Mouse (Mus musculus) liver, adult 2 months (tissue): Measurements from ENCODE around the gene Igfals.

ENCODE experiments used
- CTCF ChIP-seq: fragments of 200-500 bp; IDR thresholded peaks from 2 replicates; pipeline ENCODE4 v1.5.1; 2011; ENCODE audit warnings: low read depth, low read length, control low read depth
- POLR2A ChIP-seq: fragments of 200-500 bp; IDR thresholded peaks from 2 replicates; pipeline ENCODE4 v1.6.1; 2011; ENCODE audit warnings: low read length, control low read depth; ENCODE audit not compliant: insufficient read depth; ENCODE audit errors: extremely low read depth

DNA sequence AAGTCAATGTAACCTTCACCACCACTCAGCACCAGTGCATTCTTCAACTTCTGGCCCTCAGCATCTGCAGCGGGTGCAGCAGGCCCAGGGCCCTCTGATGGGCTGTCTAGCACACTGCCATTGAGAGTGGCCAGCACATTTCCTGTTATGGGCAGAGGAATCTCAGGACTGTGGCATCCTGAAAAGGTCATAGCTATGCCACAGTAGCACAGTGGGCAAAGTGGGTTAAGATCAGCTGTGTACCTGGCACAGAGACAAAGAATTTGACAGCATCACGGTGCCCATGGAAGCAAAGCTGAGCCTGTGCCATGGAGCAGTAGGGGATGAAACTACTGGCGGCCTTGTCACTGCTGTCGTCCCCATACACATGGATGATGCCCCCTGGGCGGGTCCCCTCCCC lies 33.4 kb downstream of the Igfals start:
- TF ChIP-seq CTCF (no peak), POLR2A (no peak)
